ENCODE assay signal across 8 mouse cellular contexts in the genomic region with DNA sequence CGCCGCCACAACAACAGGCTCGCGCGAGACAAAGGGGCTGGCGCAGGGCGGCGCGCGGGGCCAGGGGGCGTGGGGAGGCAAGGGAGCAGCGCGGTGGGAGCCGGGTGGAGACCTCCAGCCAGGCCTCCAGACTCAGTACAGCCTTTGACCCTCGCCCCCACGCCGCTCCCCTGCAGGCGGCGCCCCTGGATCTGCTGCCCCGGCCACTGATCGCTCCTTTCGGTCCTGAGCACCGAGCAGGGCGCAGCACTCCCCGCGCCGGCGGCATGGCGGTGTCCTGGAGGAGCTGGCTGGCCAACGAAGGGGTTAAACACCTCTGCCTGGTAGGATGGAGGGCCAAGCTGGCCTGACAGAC. TPM values are rescaled to one million over a fixed set of nuclear protein-coding genes. Genes with fewer than 3 reads are reported as not detected.
A peak's percentile ranks its signal among the peaks of the same experiment; 100 is the strongest.
DNase-seq lines count a peak whose midpoint lies in the region; ATAC-seq lines count a peak whose summit lies in the region.

No protein-coding gene starts in this region.

- ATAC-seq in granulocyte monocyte progenitor cell, adult 5-6 weeks (replicated peaks; ENCODE audit: poor library complexity, severe bottlenecking), result peak; percentile 12; the same call in 1 of the 2 replicates

- peak; percentile 4 to 12 for DNase-seq in frontal cortex, postnatal 10 days (ENCODE audit: low spot score in 2 of 2)
- no peak for DNase-seq in frontal cortex, postnatal 36 days (ENCODE audit: low spot score in 2 of 2)
- DNase-seq in embryo, embryonic 10 days (ENCODE audit: low spot score), result peak; percentile 76
- DNase-seq in kidney, adult 11 months, result peak; percentile 76
- peak; percentile 14 to 42 for DNase-seq in lung, adult 18-20 months
- DNase-seq in ovary, postnatal 10 days (ENCODE audit: low spot score), result peak; percentile 29
- no peak for DNase-seq in frontal cortex, postnatal 14 days (ENCODE audit: low spot score in 2 of 2)

RNA-seq across cellular contexts. Expression of a gene that starts 0.7 kb away (rescaled TPM):
- total RNA-seq in granulocyte monocyte progenitor cell, adult 5-6 weeks (2014; fragmentation: Nextera tagmentation), result not detected in 2 replicates
- total RNA-seq in granulocyte monocyte progenitor cell, adult 5-6 weeks (2017), result not detected in 2 replicates

Comparison
In these comparisons a context has a peak if more than half of its experiments do, and no peak if none do; other contexts are left out.
1. DNase-seq: peak in frontal cortex, postnatal 10 days (2 of 2), embryo, embryonic 10 days (single experiment), kidney, adult 11 months (single experiment), lung, adult 18-20 months (2 of 2) and ovary, postnatal 10 days (single experiment); none in frontal cortex, postnatal 36 days (0 of 2) and frontal cortex, postnatal 14 days (0 of 2).